Mouse (Mus musculus) CH12.LX (cell line): ENCODE results near the gene Exoc2. TPM values are rescaled to one million over a fixed set of nuclear protein-coding genes. Genes with fewer than 3 reads are reported as not detected.

Experiments
- DNase-seq: peaks from one replicate; pipeline ENCODE4 v3.0.0-alpha.2; 2013; ENCODE audit errors: extremely low read depth
- H3K27ac ChIP-seq: 2 replicates; pipeline ENCODE4 v1.5.1; 2012; ENCODE audit warnings: low read depth, mild to moderate bottlenecking, control low read depth, moderate library complexity; ENCODE audit not compliant: insufficient read depth
- H3K27me3 ChIP-seq: replicated peaks from 2 replicates; pipeline ENCODE3; 2012; ENCODE audit warnings: inconsistent platforms
- H3K36me3 ChIP-seq, 2 experiments: replicated peaks in 1 of 2; 2 replicates each; pipeline versions ENCODE3 to v1.6.1; 2012; ENCODE audit warnings: inconsistent platforms in 1 of 2, low read length in 1 of 2, mild to moderate bottlenecking in 1 of 2, mixed read lengths in 1 of 2, moderate library complexity in 1 of 2; ENCODE audit not compliant: control insufficient read depth in 1 of 2, insufficient read depth in 1 of 2
- H3K4me1 ChIP-seq, 2 experiments: 2 replicates each; pipeline ENCODE4 v1.6.1; 2012; ENCODE audit warnings: inconsistent platforms in 1 of 2, moderate library complexity in 1 of 2; ENCODE audit not compliant: insufficient read depth in 2 of 2, control insufficient read depth in 1 of 2
- H3K4me2 ChIP-seq: 2 replicates; pipeline ENCODE4 v1.6.1; 2012; ENCODE audit warnings: low read depth, mild to moderate bottlenecking, control low read depth; ENCODE audit not compliant: poor library complexity, insufficient read depth, severe bottlenecking
- H3K4me3 ChIP-seq, 3 experiments: fragments of 150-350 bp in 1 of 3; sonication (generic) in 1 of 3; replicated peaks in 1 of 3; 2 replicates each; pipeline versions ENCODE3 to v1.5.1; 2011 to 2012; ENCODE audit warnings: low read depth in 2 of 3, low read length in 2 of 3, mild to moderate bottlenecking in 2 of 3, moderate library complexity in 2 of 3, control low read depth in 1 of 3, improper control_type of control experiment in 1 of 3, inconsistent platforms in 1 of 3, mixed read lengths in 1 of 3; ENCODE audit not compliant: poor library complexity in 1 of 3
- H3K79me2 ChIP-seq: replicated peaks from 2 replicates; pipeline ENCODE4 v1.6.1; 2012; ENCODE audit warnings: mild to moderate bottlenecking, moderate library complexity; ENCODE audit not compliant: control insufficient read depth, poor library complexity, insufficient read depth, severe bottlenecking; ENCODE audit errors: extremely low read depth
- H3K9ac ChIP-seq: 2 replicates; pipeline ENCODE4 v1.6.1; 2012; ENCODE audit warnings: low read depth, mild to moderate bottlenecking, control low read depth, moderate library complexity; ENCODE audit not compliant: insufficient read depth
- H3K9me3 ChIP-seq: replicated peaks from 2 replicates; pipeline ENCODE3; 2012; ENCODE audit warnings: low read length, inconsistent platforms, mixed read lengths
- BHLHE40 ChIP-seq: IDR thresholded peaks from 2 replicates; pipeline ENCODE4 v1.6.1; 2011; ENCODE audit warnings: mild to moderate bottlenecking, low read depth, low read length, improper control_type of control experiment
- CTCF ChIP-seq, 2 experiments: IDR thresholded peaks in 1 of 2; conservative IDR thresholded peaks in 1 of 2; 2 replicates each; pipeline ENCODE4 v1.5.1; 2011 to 2012; ENCODE audit warnings: low read depth in 2 of 2, low read length in 2 of 2, improper control_type of control experiment in 1 of 2, inconsistent platforms in 1 of 2, mild to moderate bottlenecking in 1 of 2, moderate library complexity in 1 of 2
- ELF1 ChIP-seq: IDR thresholded peaks from 2 replicates; pipeline ENCODE4 v1.6.1; 2014; ENCODE audit warnings: low read depth, mild to moderate bottlenecking, inconsistent platforms, low read length, improper control_type of control experiment
- HCFC1 ChIP-seq: IDR thresholded peaks from 2 replicates; pipeline ENCODE4 v1.6.1; 2012; ENCODE audit warnings: low read depth, mild to moderate bottlenecking, inconsistent platforms, low read length, improper control_type of control experiment
- MAX ChIP-seq: IDR thresholded peaks from 2 replicates; pipeline ENCODE4 v1.6.1; 2011; ENCODE audit warnings: low read length, improper control_type of control experiment
- MAZ ChIP-seq: IDR thresholded peaks from 2 replicates; pipeline ENCODE4 v1.6.1; 2012; ENCODE audit warnings: low read depth, mild to moderate bottlenecking, inconsistent platforms, low read length, improper control_type of control experiment, moderate library complexity
- MYC ChIP-seq: IDR thresholded peaks from 2 replicates; pipeline ENCODE4 v1.6.1; 2011; ENCODE audit warnings: low read depth, mild to moderate bottlenecking, improper control_type of control experiment, low read length
- RAD21 ChIP-seq: IDR thresholded peaks from 2 replicates; pipeline ENCODE4 v1.6.1; 2011; ENCODE audit warnings: low read depth, mild to moderate bottlenecking, low read length, improper control_type of control experiment, moderate library complexity
- SIN3A ChIP-seq: IDR thresholded peaks from 2 replicates; pipeline ENCODE4 v1.6.1; 2012; ENCODE audit warnings: low read length, improper control_type of control experiment, inconsistent platforms
- SMC3 ChIP-seq: IDR thresholded peaks from 2 replicates; pipeline ENCODE4 v1.6.1; 2011; ENCODE audit warnings: low read depth, low read length, improper control_type of control experiment
- TBP ChIP-seq: conservative IDR thresholded peaks from 2 replicates; pipeline ENCODE4 v1.6.1; 2011; ENCODE audit warnings: low read depth, low read length, improper control_type of control experiment
- USF1 ChIP-seq: IDR thresholded peaks from 2 replicates; pipeline ENCODE4 v1.6.1; 2014; ENCODE audit warnings: low read depth, mild to moderate bottlenecking, inconsistent platforms, low read length, improper control_type of control experiment
- USF2 ChIP-seq: conservative IDR thresholded peaks from 2 replicates; pipeline ENCODE4 v1.6.1; 2011; ENCODE audit warnings: low read depth, low read length, improper control_type of control experiment
- ZC3H11A ChIP-seq: IDR thresholded peaks from 2 replicates; pipeline ENCODE4 v1.6.1; 2012; ENCODE audit warnings: low read depth, mild to moderate bottlenecking, inconsistent platforms, low read length, improper control_type of control experiment
- dilution Hi-C: fragments of 300-500 bp; cut with MboI; formaldehyde crosslinking; loops from 2 replicates; pipeline ENCODE4 v1.14.3; 2020; ENCODE audit warnings: low sequenced_read_pairs; ENCODE audit not compliant: extremely low pct_unique_long_range_greater_than_20kb, extremely low pct_ligation_motif_present
- in situ Hi-C: fragments of 300-500 bp; cut with MboI; formaldehyde crosslinking; loops from 3 replicates; pipeline ENCODE4 v1.14.3; 2019; ENCODE audit warnings: low sequenced_read_pairs, low pct_ligation_motif_present, low pct_unique_long_range_greater_than_20kb, mixed read lengths
- polyA plus RNA-seq: library from polyadenylated mRNA; unstranded; fragments of >175 nt; gene quantifications from 2 replicates; pipeline ENCODE4 v1.2.1, GENCODE M21; 2012; ENCODE audit warnings: low read depth; ENCODE audit not compliant: insufficient read length
- total RNA-seq, 2 experiments: library from RNA; depleted of rRNA; stranded (reverse); fragments of 300-350 nt in 1 of 2; fragments of >200 nt in 1 of 2; gene quantifications; 2 replicates each; pipeline ENCODE4 v1.2.3; 2012 to 2014

The Exoc2 gene
- total and polyA plus RNA-seq, 3 experiments = 21.1 to 33.0 (median 29.7) TPM

- in situ Hi-C loops = loop anchor here (10.0 to 25.0 kb wide), 3 partner anchors 184 to 746 kb away; partner anchors contain the start of gene Foxf2
- Histone ChIP-seq H3K27me3 (no peaks in the 10 kb centered on the region), H3K36me3 (peaks cover 18 to 58% of the 10 kb centered on the region in 2 experiments), H3K27ac (no peak overlapping the region), H3K4me3 (no peak overlapping the region), H3K9me3 (no peaks in the 10 kb centered on the region), H3K79me2 (no peaks in the 10 kb centered on the region), H3K9ac (no peak overlapping the region), H3K4me2 (no peak overlapping the region), H3K4me1 (no peaks in the 10 kb centered on the region)
- no peak for DNase-seq
- dilution Hi-C loops = no loop called here
- TF ChIP-seq MAX (no peak), ELF1 (no peak), USF2 (no peak), TBP (no peak), USF1 (no peak), MYC (no peak)
These were observed 82.7 kb downstream of the Exoc2 start for GRCm38 (mm10) chr13:30891223-30891622.

- Histone ChIP-seq H3K4me3 (no peak overlapping the region), H3K4me1 (no peaks in the 10 kb centered on the region)
- in situ Hi-C loops (loop anchor here (10.0 to 25.0 kb wide), 3 partner anchors 299 to 749 kb away; partner anchors contain the start of gene Foxf2), dilution Hi-C loops (no loop called here)
- DNase-seq = peak; percentile 86
- TF ChIP-seq MAZ = no peak
- TF ChIP-seq CTCF (conservative IDR thresholded peaks at IDR 0.05 in 1 of 2, IDR thresholded peaks at IDR 0.05 in 1 of 2; ENCODE audit: low read depth in 2 of 2, low read length in 2 of 2) = peak; percentile 71 to 92
- 0 out of 2 replicates have a peak, but pooled peaks have one; percentile 12 for TF ChIP-seq BHLHE40
- TF ChIP-seq TBP = no peak
- TF ChIP-seq MAX = peak; percentile 21; the same call in 1 of the 2 replicates
- peak; percentile 90 for TF ChIP-seq RAD21
- peak; percentile 48 for TF ChIP-seq ZC3H11A
- TF ChIP-seq SIN3A = no peak
- TF ChIP-seq HCFC1 = no peak
- TF ChIP-seq SMC3 = peak; percentile 89
- TF ChIP-seq, all 38 proteins: peak for 6
- no peak overlapping the region for H3K9ac ChIP-seq
- no peaks in the 10 kb centered on the region for H3K9me3 ChIP-seq
- H3K27me3 ChIP-seq = no peaks in the 10 kb centered on the region
- H3K4me2 ChIP-seq = no peak overlapping the region
- no peak overlapping the region for H3K27ac ChIP-seq
- H3K36me3 ChIP-seq = peaks cover 25 to 64% of the 10 kb centered on the region in 2 experiments
- no peaks in the 10 kb centered on the region for H3K79me2 ChIP-seq
These were observed 85.4 kb downstream of the Exoc2 start for GRCm38 (mm10) chr13:30888480-30888879.
